Mouse (Mus musculus) inflammation-experienced regulatory T-cells, adult 6 months (primary cell): ENCODE measurements around the gene Il15. TPM values are rescaled to one million over a fixed set of nuclear protein-coding genes. Genes with fewer than 3 reads are reported as not detected.

Experiments
- ATAC-seq: one replicate; pipeline ENCODE4 v1.8.0; 2017
- polyA plus RNA-seq, 3 experiments: library from polyadenylated mRNA; unstranded; fragments of 100-300 nt; shearing (Covaris generic); gene quantifications; one replicate each; pipeline ENCODE4 v1.2.1; 2017

Gene Il15
- polyA plus RNA-seq, 3 experiments from 2014 or later: 1.2 to 2.3 TPM; not detected in 1

- no peak for ATAC-seq
Observed at GRCm38 (mm10) chr8:82356091-82356490, 46.9 kb downstream of the Il15 start.

GRCm38 (mm10) chr8:82351268-82351943 is 51.6 kb downstream of the Il15 start:
- no peak for ATAC-seq

- ATAC-seq: no peak
Observed at GRCm38 (mm10) chr8:82349299-82349698, 53.7 kb downstream of the Il15 start.

DNA sequence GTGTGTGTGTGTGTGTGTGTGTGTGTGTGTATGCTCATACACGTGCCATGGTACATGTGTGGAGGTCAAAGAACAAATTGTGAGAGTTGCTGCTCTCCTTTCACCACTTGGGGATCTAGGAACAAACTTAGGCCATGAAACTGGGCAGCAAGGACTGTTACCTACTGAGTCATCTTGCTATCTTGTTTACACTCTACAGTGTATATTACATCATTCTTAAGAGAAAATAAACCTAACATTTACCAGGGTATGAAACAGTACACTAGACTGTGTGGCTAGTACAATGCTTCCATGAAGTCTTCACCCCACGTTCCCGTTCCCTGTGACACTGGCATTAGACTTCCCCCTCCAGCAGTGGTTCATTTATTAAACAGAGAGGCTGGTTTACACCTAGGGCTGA is 56.5 kb downstream of the Il15 start:
- ATAC-seq: no peak

DNA sequence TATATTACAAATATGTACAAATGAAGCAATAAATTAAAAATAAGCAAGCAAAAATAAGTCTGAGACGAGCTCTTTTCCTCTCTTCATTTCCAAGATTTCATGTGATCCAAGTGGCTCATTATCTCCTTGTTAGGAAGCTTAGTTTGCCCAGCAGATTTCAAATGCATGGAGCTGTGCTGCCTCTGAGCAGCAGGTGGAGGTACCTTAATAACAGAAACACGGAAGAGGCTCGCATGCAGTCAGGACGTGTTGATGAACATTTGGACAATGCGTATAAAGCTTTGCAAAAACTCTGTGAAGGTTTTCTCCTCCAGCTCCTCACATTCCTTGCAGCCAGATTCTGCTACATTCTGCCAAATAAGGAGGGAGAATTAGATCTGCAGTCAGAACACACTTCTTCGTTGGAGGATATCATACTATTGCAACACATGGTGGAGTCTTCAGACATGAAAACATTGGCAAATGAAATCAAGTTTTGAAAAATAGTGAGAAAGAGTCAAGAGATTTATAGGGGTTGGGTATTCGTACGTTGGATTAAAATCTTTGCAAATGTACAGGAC is 71.3 kb downstream of the Il15 start:
- ATAC-seq: no peak

DNA sequence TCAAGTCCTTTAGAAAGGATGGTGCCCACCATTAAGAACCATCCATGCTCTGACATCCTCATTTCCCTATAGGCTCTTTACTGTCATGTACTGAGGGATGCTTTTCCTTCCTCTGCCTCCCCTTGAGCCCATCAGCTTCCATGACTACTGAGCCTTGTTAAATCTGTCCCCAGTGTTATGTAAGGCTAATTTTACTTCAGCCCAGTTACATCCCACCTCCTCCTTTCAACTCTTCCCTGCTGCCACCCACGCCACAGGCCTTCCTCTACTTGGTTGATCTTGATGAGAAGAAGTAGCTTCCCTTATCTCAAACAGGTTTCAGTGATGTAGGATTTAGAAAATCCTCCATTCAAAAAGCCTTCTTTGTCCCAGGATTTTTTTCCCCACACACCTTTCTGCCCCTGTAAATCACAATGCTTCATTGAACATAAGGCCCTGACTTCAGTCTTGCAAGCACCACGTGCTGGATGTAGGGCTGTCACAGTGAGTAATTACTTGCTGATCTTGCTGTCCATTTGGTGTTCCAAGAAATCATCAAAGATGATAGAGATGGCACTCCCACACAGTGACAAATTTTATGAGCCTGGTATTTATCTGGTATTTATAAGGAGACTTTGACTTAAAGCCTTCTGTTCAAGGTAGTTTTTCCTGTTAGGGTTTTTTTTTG is 74.9 kb downstream of the Il15 start:
- ATAC-seq: no peak

GRCm38 (mm10) chr8:82326061-82326460 is 77.0 kb downstream of the Il15 start:
- no peak for ATAC-seq

- no peak for ATAC-seq
Observed at GRCm38 (mm10) chr8:82325586-82325985, 77.4 kb downstream of the Il15 start.

- no peak for ATAC-seq
Observed at GRCm38 (mm10) chr8:82317446-82317845, 85.6 kb downstream of the Il15 start.

DNA sequence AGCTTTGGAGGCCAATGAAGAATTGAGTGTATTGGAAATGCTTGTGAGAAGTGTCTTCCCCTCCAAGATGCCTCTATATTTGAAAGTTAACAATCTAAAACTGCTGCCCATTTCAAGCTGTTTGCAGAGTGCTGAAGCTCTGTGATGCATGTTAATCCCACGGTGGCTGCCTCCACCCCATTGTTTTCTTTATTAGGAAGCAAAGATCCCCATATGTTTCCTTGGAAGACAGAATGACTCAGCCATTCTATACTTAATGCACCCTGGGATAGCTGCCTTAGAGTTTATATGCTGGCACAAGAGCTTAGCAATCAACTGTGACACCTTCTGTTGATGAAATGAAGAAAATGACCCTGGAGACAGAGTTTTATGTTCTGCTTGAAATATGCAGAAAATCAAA is 96.6 kb downstream of the Il15 start:
- ATAC-seq: no peak

- ATAC-seq: no peak
Observed at GRCm38 (mm10) chr8:82296256-82296655, 106.8 kb downstream of the Il15 start.

DNA sequence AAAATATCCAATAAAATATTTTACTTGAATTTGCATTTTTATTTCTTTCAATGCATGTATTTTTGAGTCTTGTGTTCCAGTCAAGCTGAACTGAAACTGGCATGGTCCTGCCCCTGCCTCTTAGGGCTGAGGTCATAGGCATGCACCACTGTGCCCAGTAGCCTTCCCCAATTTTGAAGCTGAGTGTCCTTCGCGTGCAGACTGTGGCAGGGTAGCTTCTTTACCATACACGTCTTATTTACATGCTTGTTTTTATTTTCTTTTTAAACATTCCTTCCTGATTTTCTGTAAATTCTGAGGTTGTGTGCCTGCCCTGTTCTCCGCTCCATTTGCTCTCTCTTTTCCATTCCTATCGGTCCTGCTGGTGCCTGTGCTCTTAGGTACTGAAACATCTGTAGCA is 111.4 kb downstream of the Il15 start:
- ATAC-seq: no peak

- no peak for ATAC-seq
Observed at GRCm38 (mm10) chr8:82285866-82286265, 117.2 kb downstream of the Il15 start.

DNA sequence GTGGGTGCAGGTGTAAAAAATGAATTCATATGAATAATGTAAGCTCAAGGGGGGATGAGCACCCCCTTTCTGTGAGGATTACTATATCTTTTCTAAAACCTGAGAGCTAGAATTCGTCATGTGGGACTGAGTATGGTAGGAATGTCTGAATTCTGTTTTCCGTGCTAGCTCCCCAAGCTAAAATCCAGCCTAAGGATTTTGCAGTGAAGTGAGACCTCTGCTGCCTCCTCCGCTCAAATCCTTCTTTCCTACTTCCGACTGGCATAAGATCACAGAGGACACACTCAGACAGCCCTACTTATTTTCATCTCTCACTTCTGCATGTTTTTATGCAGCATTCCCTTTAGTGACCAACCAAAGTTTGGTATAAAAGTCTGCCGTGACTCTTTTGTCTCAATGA is 121.0 kb downstream of the Il15 start:
- ATAC-seq: no peak
